Mouse (Mus musculus): Measurements from ENCODE around the gene B4galt3. TPM values are rescaled to one million over a fixed set of nuclear protein-coding genes. Genes with fewer than 3 reads are reported as not detected.

Gene B4galt3
- polyA plus RNA-seq, 1 experiment: 64.8 TPM

DNA sequence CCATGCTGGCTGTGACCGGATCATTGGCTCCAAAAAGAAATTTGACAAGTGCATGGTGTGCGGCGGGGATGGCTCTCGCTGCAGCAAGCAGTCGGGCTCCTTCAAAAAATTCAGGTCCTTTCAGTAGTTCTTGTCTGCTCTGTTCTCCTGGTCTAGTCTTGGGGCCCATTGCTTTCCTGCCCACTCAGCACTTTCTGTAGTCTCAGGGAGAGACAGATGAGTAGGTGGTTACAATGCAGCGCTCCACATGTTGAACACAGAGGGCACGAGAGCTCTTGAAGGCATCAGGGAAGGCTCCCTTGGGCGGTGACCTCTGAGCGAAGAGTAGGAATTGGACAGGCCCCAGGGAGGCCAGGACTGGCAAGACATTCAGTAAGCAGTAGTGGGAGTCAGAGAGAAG lies 12.3 kb upstream of the B4galt3 start:
- H3K27me3 ChIP-seq (ENCODE audit: control insufficient read depth, insufficient read depth, low read length, poor library complexity, severe bottlenecking): no peaks in the 10 kb centered on the region
- H3K9ac ChIP-seq (ENCODE audit: low read depth, poor library complexity, severe bottlenecking): no peak overlapping the region
- no peak overlapping the region for H3K27ac ChIP-seq (ENCODE audit: insufficient read depth, low read length)
- H3K9me3 ChIP-seq (replicated peaks; ENCODE audit: control insufficient read depth, insufficient read depth, low read length, poor library complexity, severe bottlenecking): no peaks in the 10 kb centered on the region
- no peak overlapping the region for H3K4me3 ChIP-seq (ENCODE audit: low read depth, low read length)
- TF ChIP-seq EP300 (IDR thresholded peaks at IDR 0.05; ENCODE audit: insufficient read depth, low read depth, low read length): no peak
- TF ChIP-seq CTCF (IDR thresholded peaks at IDR 0.05; ENCODE audit: low read depth, low read length): no peak
- TF ChIP-seq POLR2A (IDR thresholded peaks at IDR 0.05; ENCODE audit: insufficient read depth, low read length): no peak
- H3K4me1 ChIP-seq (ENCODE audit: control insufficient read depth, insufficient read depth, low read length): no peaks in the 10 kb centered on the region
- H3K36me3 ChIP-seq (ENCODE audit: control insufficient read depth, insufficient read depth, low read length, poor library complexity, severe bottlenecking): no peaks in the 10 kb centered on the region

DNA sequence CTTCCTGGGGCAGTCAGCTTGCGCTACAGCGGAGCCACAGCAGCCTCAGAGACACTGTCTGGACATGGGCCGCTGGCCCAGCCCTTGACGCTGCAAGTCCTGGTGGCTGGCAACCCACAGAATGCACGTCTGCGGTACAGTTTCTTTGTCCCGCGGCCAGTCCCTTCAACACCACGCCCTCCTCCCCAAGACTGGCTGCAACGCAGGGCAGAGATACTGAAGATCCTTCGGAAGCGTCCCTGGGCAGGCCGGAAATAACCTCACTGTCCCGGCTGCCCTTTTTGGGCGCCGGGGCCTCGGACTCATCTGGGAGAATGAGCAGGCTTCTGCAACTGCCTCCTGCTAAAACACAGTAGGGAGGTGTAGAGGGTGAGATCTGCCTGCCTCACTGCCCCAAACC lies 11.2 kb upstream of the B4galt3 start:
- H3K27ac ChIP-seq (ENCODE audit: insufficient read depth, low read length): no peak overlapping the region
- TF ChIP-seq POLR2A (IDR thresholded peaks at IDR 0.05; ENCODE audit: insufficient read depth, low read length) (no peak), CTCF (IDR thresholded peaks at IDR 0.05; ENCODE audit: low read depth, low read length) (no peak), EP300 (IDR thresholded peaks at IDR 0.05; ENCODE audit: insufficient read depth, low read depth, low read length) (no peak)
- no peaks in the 10 kb centered on the region for H3K27me3 ChIP-seq (ENCODE audit: control insufficient read depth, insufficient read depth, low read length, poor library complexity, severe bottlenecking)
- H3K9me3 ChIP-seq (replicated peaks; ENCODE audit: control insufficient read depth, insufficient read depth, low read length, poor library complexity, severe bottlenecking): no peaks in the 10 kb centered on the region
- H3K36me3 ChIP-seq (ENCODE audit: control insufficient read depth, insufficient read depth, low read length, poor library complexity, severe bottlenecking): no peaks in the 10 kb centered on the region
- peak overlapping the region; percentile 21 for H3K4me3 ChIP-seq (ENCODE audit: low read depth, low read length)
- no peak overlapping the region for H3K9ac ChIP-seq (ENCODE audit: low read depth, poor library complexity, severe bottlenecking)
- H3K4me1 ChIP-seq (ENCODE audit: control insufficient read depth, insufficient read depth, low read length): no peaks in the 10 kb centered on the region

- Histone ChIP-seq H3K4me1 (ENCODE audit: control insufficient read depth, insufficient read depth, low read length) (no peaks in the 10 kb centered on the region), H3K27ac (ENCODE audit: insufficient read depth, low read length) (no peak overlapping the region), H3K4me3 (ENCODE audit: low read depth, low read length) (no peak overlapping the region), H3K36me3 (ENCODE audit: control insufficient read depth, insufficient read depth, low read length, poor library complexity, severe bottlenecking) (no peaks in the 10 kb centered on the region), H3K27me3 (ENCODE audit: control insufficient read depth, insufficient read depth, low read length, poor library complexity, severe bottlenecking) (no peaks in the 10 kb centered on the region), H3K9me3 (replicated peaks; ENCODE audit: control insufficient read depth, insufficient read depth, low read length, poor library complexity, severe bottlenecking) (no peaks in the 10 kb centered on the region), H3K9ac (ENCODE audit: low read depth, poor library complexity, severe bottlenecking) (no peak overlapping the region)
- TF ChIP-seq EP300 (IDR thresholded peaks at IDR 0.05; ENCODE audit: insufficient read depth, low read depth, low read length) (no peak), POLR2A (IDR thresholded peaks at IDR 0.05; ENCODE audit: insufficient read depth, low read length) (no peak), CTCF (IDR thresholded peaks at IDR 0.05; ENCODE audit: low read depth, low read length) (no peak)
These were observed 9.8 kb upstream of the B4galt3 start for GRCm38 (mm10) chr1:171260316-171260715.

DNA sequence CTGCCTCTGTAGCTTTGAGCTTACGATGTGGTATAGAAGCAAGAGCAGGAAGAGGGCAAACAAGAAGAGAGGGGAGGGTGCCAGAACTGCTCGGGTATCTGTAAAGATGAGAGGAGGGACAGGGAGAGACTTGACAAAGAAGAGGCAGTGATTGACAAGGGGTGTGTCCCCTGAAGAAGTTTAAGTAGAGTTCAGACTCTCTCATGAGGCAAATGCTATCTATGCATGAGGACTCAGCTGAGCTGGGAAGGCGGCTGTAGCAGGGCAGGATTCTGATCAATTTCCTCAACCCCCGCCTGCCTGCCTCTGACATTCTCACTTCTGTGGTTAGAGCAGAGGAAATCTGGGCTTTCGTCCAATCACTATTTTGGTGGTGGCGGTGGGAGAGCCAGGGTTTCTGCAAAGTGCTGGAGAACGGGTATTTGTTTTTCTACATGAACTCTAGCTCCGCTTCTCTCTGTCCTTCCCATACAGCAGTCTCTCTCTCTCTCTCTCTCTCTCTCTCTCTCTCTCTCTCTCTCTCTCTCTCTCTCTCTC lies 7.5 kb upstream of the B4galt3 start:
- Histone ChIP-seq H3K36me3 (ENCODE audit: control insufficient read depth, insufficient read depth, low read length, poor library complexity, severe bottlenecking) (no peaks in the 10 kb centered on the region), H3K9me3 (replicated peaks; ENCODE audit: control insufficient read depth, insufficient read depth, low read length, poor library complexity, severe bottlenecking) (no peaks in the 10 kb centered on the region), H3K4me1 (ENCODE audit: control insufficient read depth, insufficient read depth, low read length) (no peaks in the 10 kb centered on the region), H3K9ac (ENCODE audit: low read depth, poor library complexity, severe bottlenecking) (no peak overlapping the region), H3K27ac (ENCODE audit: insufficient read depth, low read length) (no peak overlapping the region), H3K27me3 (ENCODE audit: control insufficient read depth, insufficient read depth, low read length, poor library complexity, severe bottlenecking) (no peaks in the 10 kb centered on the region), H3K4me3 (ENCODE audit: low read depth, low read length) (no peak overlapping the region)
- TF ChIP-seq POLR2A (IDR thresholded peaks at IDR 0.05; ENCODE audit: insufficient read depth, low read length): no peak
- TF ChIP-seq EP300 (IDR thresholded peaks at IDR 0.05; ENCODE audit: insufficient read depth, low read depth, low read length): no peak
- no peak for TF ChIP-seq CTCF (IDR thresholded peaks at IDR 0.05; ENCODE audit: low read depth, low read length)

DNA sequence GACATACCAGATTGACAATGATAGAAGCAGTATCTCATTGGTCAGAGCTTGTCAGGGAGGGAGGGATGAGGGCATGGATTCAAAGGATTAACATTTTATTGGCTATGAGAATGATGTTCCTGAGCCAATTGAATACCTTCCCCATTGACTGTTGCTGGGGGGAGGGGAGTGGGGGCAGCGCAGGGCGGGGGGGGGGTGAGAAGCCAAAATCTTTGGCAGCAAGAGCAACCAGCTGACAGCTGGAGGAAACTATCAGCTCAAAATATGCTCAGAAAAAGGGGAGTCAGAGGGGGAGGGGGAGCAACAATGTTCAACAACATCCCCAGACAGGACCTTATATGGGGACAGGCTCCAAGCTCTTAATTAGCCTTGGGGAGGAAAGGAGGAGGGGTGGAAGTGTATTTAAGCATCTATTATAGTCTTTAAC lies 6.9 kb upstream of the B4galt3 start:
- H3K4me1 ChIP-seq (ENCODE audit: control insufficient read depth, insufficient read depth, low read length): no peaks in the 10 kb centered on the region
- H3K27me3 ChIP-seq (ENCODE audit: control insufficient read depth, insufficient read depth, low read length, poor library complexity, severe bottlenecking): no peaks in the 10 kb centered on the region
- H3K36me3 ChIP-seq (ENCODE audit: control insufficient read depth, insufficient read depth, low read length, poor library complexity, severe bottlenecking): no peaks in the 10 kb centered on the region
- TF ChIP-seq EP300 (IDR thresholded peaks at IDR 0.05; ENCODE audit: insufficient read depth, low read depth, low read length): no peak
- no peak for TF ChIP-seq CTCF (IDR thresholded peaks at IDR 0.05; ENCODE audit: low read depth, low read length)
- TF ChIP-seq POLR2A (IDR thresholded peaks at IDR 0.05; ENCODE audit: insufficient read depth, low read length): no peak
- H3K9ac ChIP-seq (ENCODE audit: low read depth, poor library complexity, severe bottlenecking): no peak overlapping the region
- no peak overlapping the region for H3K27ac ChIP-seq (ENCODE audit: insufficient read depth, low read length)
- H3K9me3 ChIP-seq (replicated peaks; ENCODE audit: control insufficient read depth, insufficient read depth, low read length, poor library complexity, severe bottlenecking): no peaks in the 10 kb centered on the region
- H3K4me3 ChIP-seq (ENCODE audit: low read depth, low read length): no peak overlapping the region

GRCm38 (mm10) chr1:171263666-171264461 lies 6.3 kb upstream of the B4galt3 start:
- Histone ChIP-seq H3K27ac (ENCODE audit: insufficient read depth, low read length) (no peak overlapping the region), H3K4me1 (ENCODE audit: control insufficient read depth, insufficient read depth, low read length) (no peaks in the 10 kb centered on the region), H3K9me3 (replicated peaks; ENCODE audit: control insufficient read depth, insufficient read depth, low read length, poor library complexity, severe bottlenecking) (no peaks in the 10 kb centered on the region), H3K9ac (ENCODE audit: low read depth, poor library complexity, severe bottlenecking) (no peak overlapping the region), H3K4me3 (ENCODE audit: low read depth, low read length) (no peak overlapping the region), H3K27me3 (ENCODE audit: control insufficient read depth, insufficient read depth, low read length, poor library complexity, severe bottlenecking) (no peaks in the 10 kb centered on the region), H3K36me3 (ENCODE audit: control insufficient read depth, insufficient read depth, low read length, poor library complexity, severe bottlenecking) (no peaks in the 10 kb centered on the region)
- TF ChIP-seq CTCF (IDR thresholded peaks at IDR 0.05; ENCODE audit: low read depth, low read length): peak; percentile 19
- no peak for TF ChIP-seq EP300 (IDR thresholded peaks at IDR 0.05; ENCODE audit: insufficient read depth, low read depth, low read length)
- no peak for TF ChIP-seq POLR2A (IDR thresholded peaks at IDR 0.05; ENCODE audit: insufficient read depth, low read length)
